Mouse (Mus musculus) kidney, adult 2 months (tissue): ENCODE data around the gene Bivm. TPM values are rescaled to one million over a fixed set of nuclear protein-coding genes. Genes with fewer than 3 reads are reported as not detected.
A peak's percentile ranks its signal among the peaks of the same experiment; 100 is the strongest.

Source experiments
- DNase-seq: peaks from one replicate; pipeline ENCODE4 v3.0.0; 2021
- H3K27ac ChIP-seq: fragments of 200-500 bp; 2 replicates; pipeline ENCODE4 v1.5.1; 2012; ENCODE audit warnings: low read depth, low read length, control low read depth, inconsistent platforms; ENCODE audit not compliant: insufficient read depth
- H3K27me3 ChIP-seq: fragments of 200-500 bp; replicated peaks from 2 replicates; pipeline ENCODE4 v1.6.1; 2012; ENCODE audit warnings: mild to moderate bottlenecking, moderate library complexity, low read length, inconsistent platforms; ENCODE audit not compliant: control insufficient read depth, insufficient read depth
- H3K36me3 ChIP-seq: fragments of 200-500 bp; 2 replicates; pipeline ENCODE4 v1.6.1; 2012; ENCODE audit warnings: mild to moderate bottlenecking, moderate library complexity, low read length, inconsistent platforms; ENCODE audit not compliant: control insufficient read depth, insufficient read depth
- H3K4me1 ChIP-seq: fragments of 200-500 bp; 2 replicates; pipeline ENCODE4 v1.6.1; 2011; ENCODE audit warnings: low read length; ENCODE audit not compliant: control insufficient read depth, insufficient read depth
- H3K4me3 ChIP-seq: fragments of 200-500 bp; 2 replicates; pipeline ENCODE4 v1.5.1; 2011; ENCODE audit warnings: mild to moderate bottlenecking, low read depth, low read length, control low read depth; ENCODE audit not compliant: insufficient read depth
- CTCF ChIP-seq: fragments of 200-500 bp; conservative IDR thresholded peaks from 2 replicates; pipeline ENCODE4 v1.5.1; 2011; ENCODE audit warnings: low read depth, mild to moderate bottlenecking, control low read depth, low read length, moderate library complexity, mixed read lengths; ENCODE audit not compliant: insufficient read depth, insufficient read length
- POLR2A ChIP-seq: fragments of 200-500 bp; IDR thresholded peaks from one replicate; pipeline ENCODE4 v1.6.1; 2011; ENCODE audit warnings: low read depth, low read length, control low read depth
- WGBS: fragments of 180-500 bp; shearing (Covaris S2); methylation state at CpG from one replicate; pipeline ENCODE4 v1.1.7; 2018; 5-methylcytosine and 5-hydroxymethylcytosine counted together
- polyA plus RNA-seq: library from polyadenylated mRNA; depleted of rRNA; stranded (reverse); fragments of >200 nt; gene quantifications from 2 replicates; pipeline ENCODE4 v1.2.3, GENCODE M21; 2012

Bivm gene
- polyA plus RNA-seq, 1 experiment = 12.2 TPM

DNA sequence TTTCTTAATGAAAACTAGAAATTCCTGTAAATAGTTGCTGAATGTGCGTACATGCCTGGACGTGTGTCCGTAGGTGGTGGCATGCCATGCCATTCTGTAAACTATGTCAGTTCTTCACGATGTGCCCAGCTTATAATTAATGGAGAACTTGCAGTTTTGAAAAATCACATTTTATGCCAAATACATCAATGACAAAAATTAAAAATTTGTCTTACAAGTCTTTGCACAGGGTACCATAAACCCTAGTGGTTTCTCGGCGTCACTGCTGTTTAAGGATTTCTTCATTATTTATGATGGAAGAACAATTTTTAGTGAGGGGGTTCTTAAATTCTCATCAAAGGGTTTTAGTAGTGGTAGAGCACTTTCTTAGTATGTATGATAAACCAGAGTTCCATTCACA lies 29.9 kb downstream of the Bivm start:
- 23% methylated on average over 6 of the region's 6 CpGs for WGBS
- no peak for DNase-seq
- H3K36me3 ChIP-seq = no peaks in the 10 kb centered on the region; the same call in 1 of the 2 replicates
- no peaks in the 10 kb centered on the region; the same call in 1 of the 2 replicates for H3K4me1 ChIP-seq
- no peak for TF ChIP-seq CTCF
- TF ChIP-seq POLR2A = no peak
- H3K4me3 ChIP-seq = no peak overlapping the region
- H3K27me3 ChIP-seq = no peaks in the 10 kb centered on the region
- no peak overlapping the region for H3K27ac ChIP-seq

DNA sequence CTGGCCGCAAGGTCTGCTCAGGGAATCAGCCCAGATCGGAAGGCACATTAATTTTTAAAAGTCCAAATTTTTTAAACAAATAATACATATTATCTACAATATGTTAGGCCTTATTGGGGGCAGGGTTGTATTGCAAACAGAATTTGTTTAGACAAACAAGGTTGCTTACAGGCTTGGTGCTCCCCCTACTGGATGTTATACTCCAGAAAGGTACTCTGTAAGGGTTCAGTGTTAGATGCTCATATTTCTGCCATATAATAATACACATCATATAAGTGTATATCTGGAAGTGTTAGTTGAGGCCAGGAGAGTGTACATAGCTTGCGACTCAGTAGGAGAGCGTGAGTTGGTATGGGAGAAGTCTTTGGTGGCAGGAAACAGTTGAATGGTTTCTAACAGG lies 36.5 kb downstream of the Bivm start:
- TF ChIP-seq POLR2A = no peak
- TF ChIP-seq CTCF = no peak
- WGBS = 91% methylated on average over 4 of the region's 4 CpGs
- peak; percentile 31 for DNase-seq

DNA sequence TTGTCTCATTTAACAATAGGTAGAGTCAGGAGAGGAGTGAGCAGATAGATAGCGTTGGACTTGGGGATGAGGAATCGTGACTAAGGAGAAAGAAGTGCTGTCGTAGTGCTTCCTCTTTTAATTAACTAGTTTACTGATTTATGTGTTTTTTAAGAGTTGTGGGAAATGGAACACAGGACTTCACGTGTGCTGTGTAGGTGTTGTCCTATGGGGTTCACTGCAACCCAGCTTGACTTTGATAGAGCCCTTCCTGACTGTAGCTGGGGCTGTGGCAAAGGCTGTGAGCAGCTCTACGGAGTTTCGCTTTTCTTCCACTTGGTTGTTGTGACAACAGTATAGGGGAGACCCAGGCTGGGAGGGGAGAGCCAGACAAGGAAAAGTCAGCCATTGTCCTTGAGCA lies 39.6 kb downstream of the Bivm start:
- Histone ChIP-seq H3K27ac (no peak overlapping the region), H3K4me1 (no peaks in the 10 kb centered on the region), H3K4me3 (no peak overlapping the region), H3K36me3 (peaks cover 9% of the 10 kb centered on the region), H3K27me3 (no peaks in the 10 kb centered on the region)
- no peak for TF ChIP-seq POLR2A
- TF ChIP-seq CTCF = no peak
- no peak for DNase-seq
- WGBS = 78% methylated on average over 6 of the region's 6 CpGs

More for the DNA sequence above, 36.5 kb downstream of the Bivm start:
- Histone ChIP-seq H3K4me3 (no peak overlapping the region), H3K36me3 (peaks cover 9% of the 10 kb centered on the region), H3K4me1 (no peaks in the 10 kb centered on the region), H3K27ac (no peak overlapping the region), H3K27me3 (no peaks in the 10 kb centered on the region)

DNA sequence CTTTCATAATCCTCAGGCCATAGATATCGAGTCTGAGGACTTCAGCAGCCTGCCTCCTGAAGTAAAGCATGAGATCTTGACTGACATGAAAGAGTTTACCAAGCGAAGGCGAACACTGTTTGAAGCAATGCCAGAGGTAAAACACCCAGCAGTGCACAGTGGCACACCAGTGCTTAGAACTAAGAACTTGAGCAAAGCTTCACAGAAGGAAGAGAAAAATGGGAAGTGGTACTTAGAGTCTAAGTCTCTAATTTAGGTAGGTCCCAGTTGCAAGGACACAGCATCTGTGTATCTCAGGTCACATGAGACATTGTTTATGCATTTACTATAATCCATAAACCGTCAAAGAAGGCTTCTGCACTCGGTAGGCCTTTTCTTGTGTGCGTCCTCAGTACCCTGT lies 43.1 kb downstream of the Bivm start:
- H3K36me3 ChIP-seq = peaks cover 11% of the 10 kb centered on the region
- no peak for DNase-seq
- no peak overlapping the region for H3K4me3 ChIP-seq
- H3K27ac ChIP-seq = no peak overlapping the region
- TF ChIP-seq POLR2A = no peak
- no peak for TF ChIP-seq CTCF
- 96% methylated on average over 6 of the region's 6 CpGs for WGBS
- no peaks in the 10 kb centered on the region for H3K4me1 ChIP-seq
- no peaks in the 10 kb centered on the region for H3K27me3 ChIP-seq

DNA sequence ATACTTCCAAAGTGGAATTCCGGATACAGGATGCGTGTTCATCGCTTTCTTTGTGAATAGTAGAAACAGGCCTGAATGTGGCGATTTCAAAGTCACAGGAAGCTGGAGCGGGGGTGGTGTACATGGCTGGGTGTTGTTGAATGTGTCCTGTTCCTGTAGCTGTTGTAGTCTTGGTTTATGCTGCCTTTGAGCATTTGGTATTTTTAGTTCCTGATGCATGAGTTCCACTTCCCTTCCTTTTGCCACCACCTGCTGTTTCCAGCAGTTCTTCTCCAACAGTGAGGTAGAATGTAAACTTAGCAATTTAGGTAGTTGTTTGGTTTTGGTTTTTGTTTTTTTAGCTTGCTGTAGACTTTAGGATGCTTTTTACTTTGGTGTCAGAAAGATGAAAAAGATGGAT lies 43.6 kb downstream of the Bivm start:
- Histone ChIP-seq H3K4me3 (no peak overlapping the region), H3K36me3 (peaks cover 11% of the 10 kb centered on the region), H3K27me3 (no peaks in the 10 kb centered on the region), H3K4me1 (no peaks in the 10 kb centered on the region), H3K27ac (no peak overlapping the region)
- WGBS = 95% methylated on average over 5 of the region's 5 CpGs
- DNase-seq = no peak
- TF ChIP-seq CTCF = no peak
- TF ChIP-seq POLR2A = no peak

DNA sequence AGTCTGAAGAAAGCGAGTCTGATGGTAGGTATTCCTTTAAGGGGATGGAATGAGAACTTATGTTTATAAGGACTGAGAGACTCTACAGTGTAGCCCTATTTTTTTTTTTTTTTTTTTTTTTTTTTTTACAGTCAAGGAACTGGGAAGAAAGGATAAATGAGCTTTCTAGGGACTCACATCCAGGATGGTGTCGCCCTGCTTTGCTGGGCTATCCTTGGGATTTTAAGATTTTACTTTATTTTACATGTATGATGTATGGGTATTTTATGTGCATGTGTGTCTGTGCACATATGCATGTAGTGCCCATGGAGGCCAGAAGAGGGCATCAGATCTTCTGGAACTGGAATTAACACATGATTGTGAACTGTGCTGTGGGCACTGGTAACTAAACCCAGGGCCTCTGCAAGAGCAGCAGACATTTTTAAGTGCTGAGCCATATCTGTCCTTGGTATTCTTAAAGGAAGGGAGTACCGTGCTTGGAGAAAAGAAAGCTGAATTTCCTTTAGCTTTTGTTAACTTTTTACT lies 49.2 kb downstream of the Bivm start:
- H3K4me3 ChIP-seq = no peak overlapping the region
- peaks cover 8% of the 10 kb centered on the region for H3K36me3 ChIP-seq
- WGBS = 98% methylated on average over 3 of the region's 3 CpGs
- TF ChIP-seq CTCF = no peak
- TF ChIP-seq POLR2A = no peak
- DNase-seq = no peak
- H3K27me3 ChIP-seq = no peaks in the 10 kb centered on the region
- H3K27ac ChIP-seq = no peak overlapping the region
- H3K4me1 ChIP-seq = no peaks in the 10 kb centered on the region

DNA sequence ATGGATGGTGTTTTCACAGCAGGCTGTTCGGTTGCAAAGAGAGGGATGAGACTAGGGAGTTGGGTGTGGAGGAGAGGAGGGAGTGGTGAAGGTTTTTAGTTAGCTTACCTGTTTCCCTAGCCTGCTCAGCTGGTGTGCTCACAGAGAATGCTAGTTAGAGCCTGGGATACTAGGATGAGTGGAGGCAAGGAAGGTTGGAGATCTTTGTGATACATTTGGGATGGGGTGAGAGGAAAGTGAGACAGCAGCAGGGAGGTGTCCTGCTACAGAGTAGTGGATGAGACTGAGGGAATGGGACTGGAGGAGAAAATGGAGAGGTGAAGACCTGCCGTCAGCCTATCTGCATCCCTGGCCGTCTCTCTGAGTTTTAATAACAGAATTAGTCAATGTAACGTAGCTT lies 53.9 kb downstream of the Bivm start:
- no peak overlapping the region for H3K27ac ChIP-seq
- no peak overlapping the region for H3K4me3 ChIP-seq
- peaks cover 15% of the 10 kb centered on the region for H3K36me3 ChIP-seq
- no peaks in the 10 kb centered on the region for H3K4me1 ChIP-seq
- H3K27me3 ChIP-seq = no peaks in the 10 kb centered on the region
- no peak for TF ChIP-seq CTCF
- no peak for TF ChIP-seq POLR2A
- DNase-seq = no peak
- WGBS = 92% methylated on average over 4 of the region's 4 CpGs
